Mouse (Mus musculus) liver, postnatal 0 days (tissue): ENCODE measurements at regions not wholly inside any gene's neighbourhood (a gene's known extent, or its start where the extent isn't known, plus 50 kb on each side); places are given as distances from the start of the nearest gene placed in this dataset.
A peak's percentile ranks its signal among the peaks of the same experiment; 100 is the strongest.
"Not testable (repeated sequence)": the region's sequence is repeated elsewhere in the genome, so short reads cannot be mapped to it uniquely, and the experiment has no call there.

Source experiments
- ATAC-seq: fragments of 200-750 bp; cut with Nextera tagmentation; 2 replicates; pipeline ENCODE4 v1.8.0; 2017; ENCODE audit warnings: mild to moderate bottlenecking, moderate library complexity
- DNase-seq: peaks from one replicate; pipeline ENCODE4 v3.0.0-alpha.2; 2016
- H3K27ac ChIP-seq: fragments of 300-500 bp; sonication (generic); 2 replicates; pipeline ENCODE4 v1.5.1; 2014; ENCODE audit warnings: antibody characterized with exemption, moderate library complexity, mild to moderate bottlenecking, low read depth
- H3K27me3 ChIP-seq: fragments of 300-500 bp; sonication (generic); 2 replicates; pipeline ENCODE4 v1.6.1; 2014; ENCODE audit warnings: low read length, control low read depth, mixed read lengths; ENCODE audit not compliant: insufficient read depth
- H3K36me3 ChIP-seq: fragments of 300-500 bp; sonication (generic); replicated peaks from 2 replicates; pipeline ENCODE4 v1.6.1; 2014; ENCODE audit warnings: mild to moderate bottlenecking, control low read depth, low read length, moderate library complexity, mixed read lengths; ENCODE audit not compliant: insufficient read depth
- H3K4me1 ChIP-seq: fragments of 300-500 bp; sonication (generic); 2 replicates; pipeline ENCODE4 v1.6.1; 2014; ENCODE audit warnings: antibody characterized with exemption, mild to moderate bottlenecking, control low read depth; ENCODE audit not compliant: insufficient read depth
- H3K4me2 ChIP-seq: fragments of 300-500 bp; sonication (generic); 2 replicates; pipeline ENCODE4 v1.6.1; 2014; ENCODE audit warnings: low read depth, mild to moderate bottlenecking, low read length, moderate library complexity, mixed read lengths
- H3K4me3 ChIP-seq: fragments of 300-500 bp; sonication (generic); 2 replicates; pipeline ENCODE4 v1.5.1; 2014; ENCODE audit warnings: low read depth, low read length
- H3K9ac ChIP-seq: fragments of 300-500 bp; sonication (generic); replicated peaks from 2 replicates; pipeline ENCODE4 v1.6.1; 2014; ENCODE audit warnings: mild to moderate bottlenecking, moderate library complexity
- H3K9me3 ChIP-seq: fragments of 300-500 bp; sonication (generic); 2 replicates; pipeline ENCODE4 v1.6.1; 2016; ENCODE audit warnings: mild to moderate bottlenecking, control low read depth, low read length, mixed read lengths
- CTCF ChIP-seq: sonication (generic); IDR thresholded peaks from 2 replicates; pipeline ENCODE4 v1.5.1; 2016; ENCODE audit warnings: antibody characterized with exemption, low read depth
- EP300 ChIP-seq: IDR thresholded peaks from 2 replicates; pipeline ENCODE4 v1.6.1; 2016; ENCODE audit warnings: antibody characterized with exemption, low read depth, mild to moderate bottlenecking
- WGBS: fragments of 180-500 bp; shearing (Covaris S2); extraction: QIAGEN DNeasy Blood & Tissue Kit; methylation state at CpG from one replicate; pipeline ENCODE4 v1.1.7; 2014; ENCODE audit not compliant: insufficient replicate concordance; 5-methylcytosine and 5-hydroxymethylcytosine counted together

DNA sequence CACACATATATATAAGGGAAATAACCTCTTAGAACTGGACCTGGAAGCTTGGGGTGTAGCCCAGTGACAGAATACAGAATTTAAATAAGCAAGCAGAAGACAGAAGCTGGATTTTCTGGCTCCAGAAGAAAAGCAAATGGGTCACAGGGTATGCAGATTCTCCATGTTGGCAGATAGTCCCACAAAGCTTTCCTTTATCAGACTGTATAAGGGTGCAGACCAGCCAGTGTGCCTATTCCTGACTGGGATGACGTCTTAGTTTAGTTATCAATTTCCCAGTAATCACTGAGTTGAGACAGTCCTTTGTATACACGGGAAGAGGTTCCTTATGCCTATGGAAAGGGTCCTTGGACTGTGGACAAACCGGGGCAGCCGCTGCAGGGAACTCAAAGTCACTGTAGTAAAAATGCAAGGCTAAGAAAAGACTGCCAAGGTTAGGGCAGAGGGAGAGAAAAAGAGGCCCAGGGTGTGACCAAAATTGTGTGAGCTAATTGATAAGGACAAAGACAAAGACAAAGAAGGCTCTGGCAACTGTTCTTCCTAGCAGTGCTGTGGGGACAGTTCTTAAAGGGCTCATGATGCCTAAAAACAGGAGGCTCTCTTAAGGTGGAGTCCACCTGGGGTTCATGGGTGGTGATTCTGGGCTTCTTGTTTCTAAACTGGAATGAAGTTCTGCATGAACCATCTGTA lies 459.7 kb upstream of the Sall1 start:
- H3K4me3 ChIP-seq = no peak overlapping the region
- H3K27me3 ChIP-seq = no peaks in the 10 kb centered on the region
- TF ChIP-seq EP300 (no peak), CTCF (no peak)
- H3K9me3 ChIP-seq = no peaks in the 10 kb centered on the region
- H3K27ac ChIP-seq = no peak overlapping the region
- H3K4me1 ChIP-seq = no peaks in the 10 kb centered on the region
- 59% methylated on average over 4 of the region's 4 CpGs for WGBS
- DNase-seq (no peak), ATAC-seq (no peak)
- H3K4me2 ChIP-seq = no peak overlapping the region
- H3K9ac ChIP-seq = no peak overlapping the region
- H3K36me3 ChIP-seq = no peaks in the 10 kb centered on the region

DNA sequence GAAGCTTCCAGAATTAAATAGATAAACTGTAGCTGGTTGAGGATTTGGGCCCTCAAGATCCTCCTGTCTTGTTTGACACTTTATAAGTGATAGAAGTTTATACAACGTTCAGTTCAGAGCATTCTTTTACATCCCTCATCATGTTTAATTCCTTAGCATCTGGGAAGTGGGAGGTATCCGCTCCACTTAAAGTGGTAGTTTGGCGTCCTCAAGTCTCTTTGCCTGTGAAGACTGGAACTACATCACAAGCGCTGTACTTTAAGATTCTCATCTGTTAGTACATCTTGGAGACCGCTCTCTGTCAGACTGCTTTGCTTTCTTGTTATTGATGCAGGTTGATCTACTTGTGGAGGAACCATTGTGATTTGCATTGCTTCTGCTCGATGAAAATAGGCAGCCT lies 459.1 kb upstream of the Sall1 start:
- H3K4me2 ChIP-seq = no peak overlapping the region
- H3K27me3 ChIP-seq = no peaks in the 10 kb centered on the region
- no peaks in the 10 kb centered on the region for H3K9me3 ChIP-seq
- 85% methylated on average over 6 of the region's 6 CpGs for WGBS
- H3K9ac ChIP-seq = no peak overlapping the region
- ATAC-seq (no peak), DNase-seq (no peak)
- H3K36me3 ChIP-seq = no peaks in the 10 kb centered on the region
- no peak overlapping the region for H3K27ac ChIP-seq
- no peaks in the 10 kb centered on the region for H3K4me1 ChIP-seq
- TF ChIP-seq EP300 (no peak), CTCF (no peak)
- H3K4me3 ChIP-seq = no peak overlapping the region

DNA sequence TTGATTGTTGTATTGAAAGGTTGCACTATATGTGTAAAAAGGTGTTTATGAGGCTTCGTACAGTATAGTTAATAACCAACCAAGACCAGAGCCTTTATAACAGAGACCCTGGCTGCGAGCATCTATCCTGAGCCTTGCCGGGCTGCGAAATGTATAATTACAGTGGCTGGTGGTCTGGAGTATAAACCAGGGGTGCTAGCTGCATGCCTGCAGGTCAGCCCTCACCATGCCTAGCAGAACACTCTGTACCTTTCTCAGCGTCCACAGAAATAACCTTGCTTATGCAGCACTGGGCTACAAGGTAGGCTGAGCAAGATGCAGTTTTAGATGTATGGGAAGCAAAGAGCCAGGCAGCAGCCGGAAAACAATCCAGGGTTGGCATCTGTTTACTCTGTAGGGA lies 457.8 kb upstream of the Sall1 start:
- Histone ChIP-seq H3K4me2 (no peak overlapping the region), H3K27ac (no peak overlapping the region), H3K27me3 (no peaks in the 10 kb centered on the region), H3K36me3 (no peaks in the 10 kb centered on the region), H3K4me1 (no peaks in the 10 kb centered on the region), H3K4me3 (no peak overlapping the region), H3K9me3 (no peaks in the 10 kb centered on the region), H3K9ac (no peak overlapping the region)
- 81% methylated on average over 6 of the region's 6 CpGs for WGBS
- TF ChIP-seq EP300 = no peak
- no peak for TF ChIP-seq CTCF
- DNase-seq (no peak), ATAC-seq (no peak)

DNA sequence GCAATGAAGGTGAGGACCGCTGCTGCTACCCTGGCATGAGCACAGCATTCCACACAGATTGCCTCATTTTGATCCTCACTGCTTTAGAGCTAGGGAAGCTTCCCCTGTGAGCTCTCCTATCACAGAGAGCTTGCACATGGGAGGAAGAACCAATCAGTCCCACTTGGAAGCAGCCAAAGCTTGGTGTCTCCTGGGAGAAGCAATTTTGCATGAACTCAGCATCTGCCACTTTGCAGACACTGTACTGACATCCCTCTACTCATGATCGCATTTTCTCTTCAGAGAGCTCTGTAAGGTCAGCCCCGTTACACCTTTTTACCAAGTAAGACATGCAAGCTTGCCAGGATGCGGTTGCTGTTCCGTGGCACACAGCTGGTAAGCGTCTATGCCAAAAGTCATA lies 455.9 kb upstream of the Sall1 start:
- no peak for ATAC-seq
- Histone ChIP-seq H3K4me2 (no peak overlapping the region), H3K4me3 (no peak overlapping the region), H3K9ac (no peak overlapping the region), H3K36me3 (no peaks in the 10 kb centered on the region), H3K27ac (no peak overlapping the region), H3K9me3 (no peaks in the 10 kb centered on the region), H3K4me1 (no peaks in the 10 kb centered on the region), H3K27me3 (no peaks in the 10 kb centered on the region)
- TF ChIP-seq CTCF = no peak
- no peak for TF ChIP-seq EP300
- no peak for DNase-seq
- WGBS = 69% methylated on average over 6 of the region's 6 CpGs

DNA sequence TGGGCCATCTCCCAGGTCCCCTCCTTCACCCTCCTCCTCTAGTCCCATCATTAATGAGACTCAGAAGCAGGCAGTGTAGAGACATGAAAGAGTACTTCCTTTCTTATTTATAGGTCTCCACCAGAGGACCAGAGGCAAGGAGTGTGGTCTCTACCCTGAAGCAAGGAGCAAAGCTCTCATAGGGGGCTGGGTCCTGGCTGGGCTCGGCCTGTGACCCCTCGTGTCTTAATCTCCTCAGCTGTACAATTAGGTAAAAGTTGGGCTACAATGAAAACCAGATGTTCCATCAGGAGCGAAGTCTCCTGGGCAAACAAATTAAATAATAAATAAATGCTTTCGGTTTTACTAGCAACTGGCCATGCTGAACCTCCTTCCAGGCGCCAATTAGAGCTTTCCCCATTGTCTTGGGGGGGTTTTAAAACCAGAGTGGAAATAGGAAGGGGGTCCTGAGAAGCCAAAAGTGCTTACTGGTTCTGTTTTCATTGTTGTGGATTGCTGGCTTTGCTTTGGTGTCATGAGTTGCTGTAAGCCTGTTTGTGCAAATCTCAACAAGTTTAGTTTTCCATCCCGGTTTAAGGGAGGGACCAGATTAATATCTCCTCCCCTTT lies 454.2 kb upstream of the Sall1 start:
- 72% methylated on average over 6 of the region's 6 CpGs for WGBS
- H3K9me3 ChIP-seq = no peaks in the 10 kb centered on the region
- no peaks in the 10 kb centered on the region for H3K4me1 ChIP-seq
- TF ChIP-seq EP300 (no peak), CTCF (no peak)
- ATAC-seq = no peak
- H3K4me2 ChIP-seq = no peak overlapping the region
- no peak overlapping the region for H3K27ac ChIP-seq
- DNase-seq = no peak
- no peak overlapping the region for H3K4me3 ChIP-seq
- no peaks in the 10 kb centered on the region for H3K36me3 ChIP-seq
- no peak overlapping the region for H3K9ac ChIP-seq
- no peaks in the 10 kb centered on the region for H3K27me3 ChIP-seq

DNA sequence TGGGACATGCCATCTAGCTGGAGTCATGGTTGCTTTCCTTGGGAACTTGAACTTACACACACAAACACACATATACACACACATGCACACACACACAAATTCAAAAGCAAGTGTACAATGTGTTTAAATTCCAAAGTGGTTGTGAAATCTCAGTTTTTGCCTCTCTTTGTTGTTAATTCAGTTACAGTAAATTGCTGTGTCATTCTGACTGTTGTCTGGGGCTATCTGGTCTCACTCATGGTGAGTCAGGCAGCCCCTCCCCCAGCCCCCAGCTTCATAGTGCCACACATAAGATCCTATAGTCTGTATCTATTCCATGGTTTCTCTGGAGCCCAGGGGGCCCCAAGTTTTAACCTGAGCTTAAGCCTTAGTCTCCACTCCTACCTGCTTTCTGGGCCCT lies 448.4 kb upstream of the Sall1 start:
- no peak for DNase-seq
- Histone ChIP-seq H3K4me2 (no peak overlapping the region), H3K9me3 (no peaks in the 10 kb centered on the region), H3K4me3 (no peak overlapping the region), H3K4me1 (no peaks in the 10 kb centered on the region), H3K27ac (no peak overlapping the region), H3K9ac (no peak overlapping the region), H3K27me3 (no peaks in the 10 kb centered on the region), H3K36me3 (no peaks in the 10 kb centered on the region)
- no peak for TF ChIP-seq EP300
- ATAC-seq = no peak

DNA sequence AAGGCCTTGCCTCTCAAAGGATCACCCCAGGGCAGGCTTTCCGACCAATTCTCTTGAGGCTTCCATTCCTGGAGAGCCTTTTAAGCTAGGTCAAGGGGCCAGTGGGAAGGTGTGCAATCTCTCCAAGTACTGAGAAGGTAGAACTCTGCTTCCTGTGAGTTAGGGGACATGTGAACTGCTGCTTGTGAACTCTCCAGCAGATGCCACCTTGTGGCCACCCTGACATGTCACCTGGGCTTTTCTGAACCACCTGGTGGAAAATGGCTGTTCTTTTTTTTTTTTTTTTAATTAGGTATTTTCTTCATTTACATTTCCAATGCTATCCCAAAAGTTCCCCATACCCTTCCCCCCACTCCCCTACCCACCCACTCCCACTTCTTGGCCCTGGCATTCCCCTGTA lies 438.5 kb upstream of the Sall1 start:
- peak; percentile 15 for DNase-seq
- not testable (repeated sequence) for H3K27me3 ChIP-seq
- TF ChIP-seq CTCF = peak; percentile 40

More for the DNA sequence above, 438.5 kb upstream of the Sall1 start:
- not testable (repeated sequence) for ATAC-seq, H3K9ac ChIP-seq, H3K4me2 ChIP-seq, H3K9me3 ChIP-seq, H3K4me3 ChIP-seq, H3K27ac ChIP-seq, H3K36me3 ChIP-seq, H3K4me1 ChIP-seq
- 81% methylated on average over 1 of the region's 1 CpGs for WGBS
